Mouse (Mus musculus): Measurements from ENCODE around the gene Gm11027.

Gm11027 gene

GRCm38 (mm10) chr12:116280149-116280652, 5.0 kb downstream of the Gm11027 start:
- DNase-seq = no peak

GRCm38 (mm10) chr12:116280653-116281364, 5.6 kb downstream of the Gm11027 start, which contains the start of gene Esyt2:
TSS of gene Esyt2 (plus strand) at chr12:116281196.
- DNase-seq = peak; percentile 100

- DNase-seq = peak; percentile 19
These were observed 6.5 kb downstream of the Gm11027 start for GRCm38 (mm10) chr12:116281427-116282281.

- no peak for DNase-seq
These were observed 7.7 kb downstream of the Gm11027 start for GRCm38 (mm10) chr12:116282856-116283255.

- DNase-seq = no peak
These were observed 8.3 kb downstream of the Gm11027 start for GRCm38 (mm10) chr12:116283511-116283910.

- DNase-seq = no peak
These were observed 18.0 kb downstream of the Gm11027 start for GRCm38 (mm10) chr12:116293185-116293584.

GRCm38 (mm10) chr12:116293599-116294292, 18.6 kb downstream of the Gm11027 start:
- peak; percentile 18 for DNase-seq

GRCm38 (mm10) chr12:116299906-116300305, 24.7 kb downstream of the Gm11027 start:
- DNase-seq = no peak

- DNase-seq = no peak
These were observed 27.0 kb downstream of the Gm11027 start for GRCm38 (mm10) chr12:116302181-116302580.

GRCm38 (mm10) chr12:116306042-116306441, 30.9 kb downstream of the Gm11027 start:
- DNase-seq = no peak

GRCm38 (mm10) chr12:116307870-116308269, 32.7 kb downstream of the Gm11027 start:
- no peak for DNase-seq

- DNase-seq = no peak
These were observed 33.4 kb downstream of the Gm11027 start for GRCm38 (mm10) chr12:116308612-116309011.

- no peak for DNase-seq
These were observed 38.6 kb downstream of the Gm11027 start for GRCm38 (mm10) chr12:116313816-116314215.

GRCm38 (mm10) chr12:116315498-116315897, 40.3 kb downstream of the Gm11027 start:
- no peak for DNase-seq

GRCm38 (mm10) chr12:116317818-116318217, 42.6 kb downstream of the Gm11027 start:
- DNase-seq = no peak

Measured in right cerebral cortex, adult 18-20 months (tissue).